Mouse (Mus musculus) erythroblast, embryonic 14.5 days (primary cell): ENCODE data around the gene Pold1.

Source experiments
- GATA1 ChIP-seq: IDR thresholded peaks from 2 replicates; pipeline ENCODE4 v1.6.1; 2012; ENCODE audit warnings: low read length, inconsistent platforms, mixed read lengths
- TAL1 ChIP-seq: IDR thresholded peaks from 3 replicates; pipeline ENCODE4 v1.6.1; 2012; ENCODE audit warnings: low read length, inconsistent platforms, mixed read lengths

GRCm38 (mm10) chr7:44593775-44594174 is 45.1 kb upstream of the Pold1 start:
- TF ChIP-seq TAL1 (no peak), GATA1 (no peak)
